Mouse (Mus musculus) ES-E14 (cell line): ENCODE results near the gene Emc6.

Experiments used
- CHD2 ChIP-seq: IDR thresholded peaks from 2 replicates; pipeline ENCODE4 v1.6.1; 2014; ENCODE audit warnings: mild to moderate bottlenecking, low read depth, low read length, inconsistent platforms
- HCFC1 ChIP-seq: IDR thresholded peaks from 2 replicates; pipeline ENCODE4 v1.6.1; 2012; ENCODE audit warnings: low read length, inconsistent platforms, borderline replicate concordance; ENCODE audit not compliant: insufficient read depth
- MAFK ChIP-seq: IDR thresholded peaks from 2 replicates; pipeline ENCODE4 v1.6.1; 2014; ENCODE audit warnings: mild to moderate bottlenecking, low read depth, low read length, inconsistent platforms; ENCODE audit not compliant: insufficient read depth
- ZC3H11A ChIP-seq: IDR thresholded peaks from 2 replicates; pipeline ENCODE4 v1.6.1; 2012; ENCODE audit warnings: low read depth, mild to moderate bottlenecking, inconsistent platforms, low read length, borderline replicate concordance
- ZNF384 ChIP-seq: IDR thresholded peaks from 2 replicates; pipeline ENCODE4 v1.6.1; 2012; ENCODE audit warnings: low read depth, low read length, inconsistent platforms

DNA sequence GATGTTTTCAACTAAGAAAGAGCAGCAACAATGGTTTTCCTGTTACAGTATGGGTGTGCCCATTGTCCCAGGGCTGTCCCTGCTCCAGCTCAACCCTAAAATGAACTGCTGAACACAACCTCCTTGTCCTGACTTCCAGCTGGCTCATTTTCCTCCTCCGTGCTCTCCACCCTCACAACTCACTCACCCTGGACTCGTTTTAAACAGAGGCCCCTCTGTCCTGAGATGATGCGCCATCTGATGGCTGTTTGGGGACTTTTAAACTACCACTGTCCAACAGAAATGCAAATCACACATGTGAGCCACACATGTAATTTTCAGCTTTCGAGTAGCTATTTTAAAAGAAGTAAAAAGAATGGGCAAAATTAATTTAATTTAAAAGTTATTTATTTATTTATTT lies 24.8 kb upstream of the Emc6 start:
- TF ChIP-seq ZC3H11A (no peak), CHD2 (no peak), HCFC1 (no peak), MAFK (no peak), ZNF384 (no peak)
